Mouse (Mus musculus): ENCODE results near the gene Plcb2. TPM values are rescaled to one million over a fixed set of nuclear protein-coding genes. Genes with fewer than 3 reads are reported as not detected.

The Plcb2 gene
- polyA plus RNA-seq (2015; fragmentation: Nextera tagmentation; extraction: Ambion mirVana) = 0.47 and 0.55 TPM in 2 replicates

DNA sequence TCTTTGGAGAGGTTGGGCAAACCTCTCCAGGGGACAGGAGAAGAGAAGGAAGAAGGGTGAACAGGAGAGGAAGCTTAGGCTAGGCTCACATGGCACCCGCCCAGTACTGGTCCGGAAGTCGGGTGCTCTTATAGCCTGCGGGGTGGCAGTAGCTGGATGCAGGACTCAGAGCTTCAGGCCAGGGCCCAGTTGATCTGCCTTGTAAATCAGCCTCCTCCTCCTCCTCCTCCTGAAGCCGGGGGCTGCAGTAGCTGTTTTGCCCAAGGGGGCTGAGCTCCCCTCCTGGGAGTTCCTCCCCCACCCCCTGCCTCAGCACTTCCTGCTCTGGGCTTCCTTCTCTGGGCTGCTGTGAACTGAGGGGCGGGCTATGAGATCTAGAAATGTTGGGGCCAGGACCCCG lies at the start of gene Plcb2:
Gene Plcb2, minus strand, starts transcription at position 102 of the 400 bp plus-strand sequence.
- Histone ChIP-seq H3K4me2 (peak within 1 kb of the TSS; percentile 10; the same call in 1 of the 2 replicates), H3K4me3 (no peak within 1 kb of the TSS), H3K27ac (no peak within 1 kb of the TSS), H3K9ac (no peak within 1 kb of the TSS), H3K27me3 (peaks cover 36% of the 10 kb centered on the region), H3K36me3 (no peaks in the 10 kb centered on the region), H3K4me1 (peaks cover 28% of the 10 kb centered on the region), H3K9me3 (no peaks in the 10 kb centered on the region)
- ATAC-seq (ENCODE audit: insufficient number of reproducible peaks, insufficient read depth, low FRiP score, low TSS enrichment, low read depth) = no peak
- WGBS = 17% methylated on average over 7 of the region's 7 CpGs

DNA sequence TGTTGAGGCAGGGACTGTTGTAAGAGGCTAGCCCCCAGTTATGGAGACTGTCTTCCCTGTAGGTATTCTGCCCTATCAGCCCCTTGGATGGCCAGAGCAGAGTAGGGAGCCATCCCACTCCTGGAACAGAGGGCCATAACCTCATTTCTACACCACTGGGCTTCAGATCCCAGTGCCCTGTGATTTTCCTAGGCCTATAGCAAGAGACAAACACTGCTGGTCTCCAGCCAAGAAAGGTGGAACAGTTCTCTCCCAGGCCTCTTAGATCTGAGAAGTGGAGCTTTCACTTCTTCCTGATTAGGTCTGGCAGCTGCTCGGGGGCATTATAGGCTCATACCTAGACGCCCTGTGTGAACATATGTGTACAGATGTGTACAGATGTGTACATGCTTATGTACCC lies 48.1 kb upstream of the Plcb2 start:
- no peak overlapping the region for H3K27ac ChIP-seq

DNA sequence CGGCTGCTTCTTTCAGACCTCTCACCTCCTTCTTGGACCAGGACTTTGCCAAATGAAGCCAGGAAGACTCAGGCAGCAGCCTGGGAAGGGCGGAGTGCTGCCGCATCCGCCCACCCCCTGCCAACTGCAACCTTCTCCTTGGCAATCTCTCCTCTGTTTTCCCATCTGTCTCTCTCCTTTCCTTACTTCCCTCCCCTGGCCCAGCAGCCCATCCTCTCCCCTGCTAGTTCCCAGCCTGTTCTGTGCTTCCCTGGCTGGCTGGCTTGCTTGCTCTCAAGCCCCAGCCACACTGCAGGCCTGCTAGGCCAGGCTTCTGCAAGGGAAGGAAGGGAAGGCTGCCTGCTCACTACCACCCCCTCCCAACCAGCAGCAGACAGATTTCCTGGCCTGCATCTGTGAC lies 47.6 kb upstream of the Plcb2 start:
- WGBS = 77% methylated on average over 4 of the region's 4 CpGs

More for the DNA sequence above, 48.1 kb upstream of the Plcb2 start:
- 66% methylated on average over 2 of the region's 2 CpGs for WGBS
- peaks cover 18% of the 10 kb centered on the region for H3K4me1 ChIP-seq
- no peak overlapping the region for H3K4me2 ChIP-seq
- no peak overlapping the region for H3K9ac ChIP-seq
- H3K36me3 ChIP-seq = no peaks in the 10 kb centered on the region
- peaks cover 13% of the 10 kb centered on the region for H3K27me3 ChIP-seq
- no peak for ATAC-seq (ENCODE audit: insufficient number of reproducible peaks, insufficient read depth, low FRiP score, low TSS enrichment, low read depth)
- H3K9me3 ChIP-seq = no peaks in the 10 kb centered on the region
- H3K4me3 ChIP-seq = no peak overlapping the region

DNA sequence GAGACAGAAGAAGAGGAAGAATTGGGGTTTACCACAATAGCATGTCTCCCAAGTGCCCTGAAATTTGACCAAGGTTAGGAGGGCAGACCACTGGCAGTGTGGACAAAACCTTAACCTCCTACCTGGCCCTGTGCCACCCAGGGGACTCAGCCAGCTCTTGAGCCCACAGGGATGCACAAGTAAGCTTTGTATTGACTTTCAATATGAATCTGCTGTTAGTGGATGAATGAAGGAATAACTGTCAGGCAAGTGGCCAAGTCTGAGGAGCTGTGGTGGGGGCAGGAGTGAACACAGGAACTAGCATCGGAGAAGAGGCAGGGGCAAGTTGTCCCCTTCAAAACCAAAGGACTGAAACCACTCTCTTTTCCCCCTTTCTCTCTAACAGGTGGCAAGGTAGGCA lies 47.2 kb upstream of the Plcb2 start:
- Histone ChIP-seq H3K4me3 (no peak overlapping the region), H3K27ac (no peak overlapping the region), H3K9ac (no peak overlapping the region), H3K36me3 (no peaks in the 10 kb centered on the region), H3K4me1 (peaks cover 18% of the 10 kb centered on the region), H3K4me2 (no peak overlapping the region), H3K27me3 (peaks cover 6% of the 10 kb centered on the region), H3K9me3 (no peaks in the 10 kb centered on the region)
- WGBS = 56% methylated on average over 1 of the region's 1 CpGs
- ATAC-seq (ENCODE audit: insufficient number of reproducible peaks, insufficient read depth, low FRiP score, low TSS enrichment, low read depth) = no peak

More for the DNA sequence above, 47.6 kb upstream of the Plcb2 start:
- peaks cover 10% of the 10 kb centered on the region for H3K27me3 ChIP-seq
- no peak overlapping the region for H3K4me3 ChIP-seq
- H3K4me2 ChIP-seq = no peak overlapping the region
- ATAC-seq (ENCODE audit: insufficient number of reproducible peaks, insufficient read depth, low FRiP score, low TSS enrichment, low read depth) = no peak
- H3K9me3 ChIP-seq = no peaks in the 10 kb centered on the region
- no peaks in the 10 kb centered on the region for H3K36me3 ChIP-seq
- no peak overlapping the region for H3K27ac ChIP-seq
- peaks cover 18% of the 10 kb centered on the region for H3K4me1 ChIP-seq
- H3K9ac ChIP-seq = no peak overlapping the region

DNA sequence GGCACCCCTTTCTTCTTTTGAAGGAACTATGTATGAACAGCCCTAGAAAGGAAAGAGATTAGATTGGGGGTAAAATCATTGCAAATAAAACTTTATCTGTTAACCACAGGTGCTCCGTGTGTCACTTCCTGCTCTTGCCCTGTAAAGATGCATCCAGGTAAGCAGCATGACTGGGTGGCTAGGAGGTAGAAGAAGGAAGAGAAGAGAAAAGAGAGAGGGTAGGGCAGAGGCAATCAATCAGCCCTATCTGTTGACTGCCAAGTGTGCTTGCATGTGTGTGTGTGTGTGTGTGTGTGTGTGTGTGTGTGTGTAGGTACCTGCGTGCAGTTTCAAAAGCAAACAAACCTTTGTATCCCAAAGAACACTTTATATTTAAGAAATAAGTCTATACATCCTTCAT lies 46.3 kb upstream of the Plcb2 start:
- no peak for ATAC-seq (ENCODE audit: insufficient number of reproducible peaks, insufficient read depth, low FRiP score, low TSS enrichment, low read depth)
- Histone ChIP-seq H3K27me3 (no peaks in the 10 kb centered on the region; the same call in 1 of the 2 replicates), H3K4me3 (no peak overlapping the region), H3K4me1 (peaks cover 11% of the 10 kb centered on the region), H3K36me3 (no peaks in the 10 kb centered on the region), H3K27ac (no peak overlapping the region), H3K9me3 (no peaks in the 10 kb centered on the region), H3K4me2 (no peak overlapping the region), H3K9ac (no peak overlapping the region)
- WGBS = 72% methylated on average over 2 of the region's 2 CpGs

DNA sequence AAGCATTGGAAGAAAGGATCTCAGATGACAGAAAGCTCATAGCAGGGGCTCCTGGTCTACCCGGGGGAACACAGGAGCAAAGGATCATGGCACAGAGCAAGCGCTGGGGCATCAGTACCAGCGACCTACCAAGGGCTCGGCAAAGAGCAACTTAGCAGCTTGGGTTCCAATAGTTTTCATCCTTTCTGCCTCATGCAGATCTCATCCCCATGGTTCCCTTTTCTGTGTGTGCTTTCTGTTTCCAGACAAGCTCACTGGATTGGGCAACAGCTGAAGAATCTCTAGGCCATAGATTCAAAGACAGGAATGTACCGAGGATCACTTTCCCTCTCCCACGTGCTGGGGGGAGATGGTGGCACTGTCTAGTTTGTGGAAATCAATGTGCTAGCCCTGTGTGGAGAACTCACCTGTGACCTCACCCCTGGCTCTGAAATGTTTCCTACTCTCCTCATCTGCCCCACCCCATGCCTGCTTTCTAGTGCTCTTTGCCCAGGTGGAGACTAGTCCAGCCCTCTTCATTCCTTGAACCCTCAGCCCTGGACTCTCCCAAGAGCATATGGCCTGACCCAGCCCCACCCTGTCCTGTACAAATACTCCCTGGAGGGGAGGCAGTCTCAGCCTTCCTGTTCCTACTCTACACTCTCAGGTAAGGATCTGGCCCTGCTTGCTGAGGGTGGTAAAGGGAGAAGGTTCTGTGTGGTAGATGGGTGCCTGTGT lies 44.1 kb upstream of the Plcb2 start, which contains the start of gene Phgr1:
Gene Phgr1, plus strand, starts transcription at position 612 of the 717 bp plus-strand sequence.
- peaks cover 5% of the 10 kb centered on the region; the same call in 1 of the 2 replicates for H3K4me1 ChIP-seq
- WGBS = 74% methylated on average over 6 of the region's 6 CpGs
- no peak within 1 kb of the TSS for H3K4me3 ChIP-seq
- no peak within 1 kb of the TSS for H3K27ac ChIP-seq
- no peaks in the 10 kb centered on the region; the same call in 1 of the 2 replicates for H3K27me3 ChIP-seq
- ATAC-seq (ENCODE audit: insufficient number of reproducible peaks, insufficient read depth, low FRiP score, low TSS enrichment, low read depth) = no peak
- no peak within 1 kb of the TSS for H3K9ac ChIP-seq
- no peaks in the 10 kb centered on the region for H3K9me3 ChIP-seq
- H3K36me3 ChIP-seq = no peaks in the 10 kb centered on the region
- no peak within 1 kb of the TSS for H3K4me2 ChIP-seq

DNA sequence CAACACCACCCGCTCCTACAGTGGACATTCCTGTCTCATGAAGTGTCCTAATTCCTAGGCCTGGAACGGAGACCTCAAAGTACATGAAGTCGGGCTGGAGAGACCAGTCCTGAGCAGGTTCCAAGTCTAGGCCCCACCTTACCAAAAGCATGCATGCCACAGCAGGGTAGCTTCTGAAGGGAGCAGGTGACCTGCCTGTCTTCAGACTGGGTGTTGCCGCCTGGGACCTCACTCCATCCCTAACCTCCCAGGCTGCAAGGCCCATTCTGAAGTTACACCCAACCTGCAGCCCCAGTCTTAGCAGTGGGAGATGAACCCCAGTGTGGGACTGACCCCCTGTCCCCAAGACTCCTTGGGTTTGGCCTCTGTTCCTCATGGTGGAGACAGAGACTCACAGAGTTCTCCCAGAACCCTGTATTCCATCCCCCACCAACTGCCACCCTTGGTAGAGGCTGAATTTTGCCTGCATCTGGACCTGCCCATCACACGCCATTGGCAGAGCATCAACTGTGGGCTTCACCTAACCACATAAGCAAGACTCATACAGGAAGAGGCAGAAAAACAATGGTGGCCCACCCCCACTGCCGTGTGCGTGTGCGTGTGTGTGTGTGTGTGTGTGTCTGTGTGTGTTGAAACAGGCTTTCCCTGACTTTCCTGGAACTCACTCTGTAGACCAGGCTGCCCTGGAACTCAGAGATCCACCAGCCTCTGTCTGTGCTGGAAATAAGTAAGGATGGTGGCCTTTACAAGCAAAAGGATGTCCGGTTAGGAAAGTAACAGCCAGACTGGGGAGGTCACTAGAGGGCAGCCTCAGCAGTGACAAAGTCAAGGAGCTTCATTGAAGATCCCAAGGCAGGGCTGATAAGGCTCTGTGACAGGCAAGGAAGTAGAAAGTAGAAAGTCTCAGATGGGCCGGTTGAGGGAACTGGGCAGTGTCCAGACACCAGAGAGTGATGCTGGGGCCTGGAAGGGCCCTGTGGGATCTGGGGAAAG lies 38.1 kb upstream of the Plcb2 start:
- no peaks in the 10 kb centered on the region for H3K27me3 ChIP-seq
- peaks cover 28% of the 10 kb centered on the region for H3K4me1 ChIP-seq
- WGBS = 76% methylated on average over 10 of the region's 10 CpGs
- no peak overlapping the region for H3K4me2 ChIP-seq
- H3K27ac ChIP-seq = no peak overlapping the region
- H3K9ac ChIP-seq = no peak overlapping the region
- ATAC-seq (ENCODE audit: insufficient number of reproducible peaks, insufficient read depth, low FRiP score, low TSS enrichment, low read depth) = no peak
- H3K4me3 ChIP-seq = no peak overlapping the region
- H3K36me3 ChIP-seq = no peaks in the 10 kb centered on the region
- H3K9me3 ChIP-seq = no peaks in the 10 kb centered on the region

DNA sequence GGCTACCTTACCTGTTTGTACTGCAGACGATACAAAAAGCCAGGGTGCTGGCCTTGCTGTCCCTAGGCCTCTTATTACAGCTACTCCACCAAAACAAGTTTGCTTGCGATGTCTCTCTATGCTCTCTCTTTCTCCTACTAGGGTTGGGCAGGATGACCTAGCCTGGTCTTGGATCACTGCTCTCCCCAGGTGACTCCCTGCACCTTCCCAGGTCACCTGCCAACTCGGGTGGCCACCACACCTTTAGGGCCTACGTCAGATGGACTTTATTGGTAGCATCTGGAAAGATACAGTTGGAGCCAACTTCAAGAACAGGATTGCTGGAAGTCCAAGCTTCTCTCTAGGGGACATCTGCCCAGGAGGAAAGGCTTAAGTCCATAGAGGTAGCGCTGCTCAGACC lies 36.6 kb upstream of the Plcb2 start:
- Histone ChIP-seq H3K9ac (no peak overlapping the region), H3K9me3 (no peaks in the 10 kb centered on the region), H3K27ac (no peak overlapping the region), H3K4me3 (no peak overlapping the region), H3K36me3 (no peaks in the 10 kb centered on the region), H3K4me1 (peaks cover 36% of the 10 kb centered on the region), H3K4me2 (no peak overlapping the region), H3K27me3 (0 out of 2 replicates have a peak, but pooled peaks cover 6% of the 10 kb centered on the region)
- ATAC-seq (ENCODE audit: insufficient number of reproducible peaks, insufficient read depth, low FRiP score, low TSS enrichment, low read depth) = no peak
- 78% methylated on average over 5 of the region's 5 CpGs for WGBS

DNA sequence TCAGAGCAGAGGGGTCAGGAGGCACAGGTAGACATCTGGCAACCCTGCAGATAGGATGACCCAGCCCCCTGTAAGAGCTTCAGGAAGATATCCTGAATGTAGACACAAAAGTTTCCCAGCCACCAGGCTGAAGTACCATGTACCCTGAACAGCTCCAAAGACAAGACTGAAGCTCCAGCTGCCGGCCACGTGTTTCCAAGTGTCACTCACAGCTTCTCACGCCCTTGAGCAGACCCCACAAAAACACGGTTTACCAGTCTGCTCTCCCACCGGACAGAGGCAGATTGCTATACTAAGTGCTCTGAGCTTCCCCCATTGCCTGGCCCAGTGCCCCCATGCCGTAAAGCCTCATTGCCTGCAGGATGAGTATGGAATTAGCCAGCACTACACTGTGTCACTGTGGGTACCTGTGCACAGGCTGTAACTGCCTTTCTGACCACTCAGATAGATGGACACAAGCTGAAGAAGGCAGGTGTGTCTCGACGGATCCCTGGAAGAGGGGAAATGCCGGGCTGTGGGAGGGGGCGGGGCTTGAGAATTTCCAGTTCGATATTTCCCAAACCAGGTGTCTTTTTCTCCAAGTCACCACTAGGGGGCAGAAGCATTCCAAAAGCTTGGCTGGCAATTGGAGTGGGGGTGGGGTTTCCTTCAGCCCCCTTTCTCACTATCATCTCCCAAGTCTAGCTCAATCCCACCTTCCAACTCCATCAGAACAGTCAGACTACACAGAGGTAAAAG lies 36.0 kb upstream of the Plcb2 start:
- peaks cover 10% of the 10 kb centered on the region; the same call in 1 of the 2 replicates for H3K27me3 ChIP-seq
- WGBS = 16% methylated on average over 11 of the region's 11 CpGs
- H3K36me3 ChIP-seq = no peaks in the 10 kb centered on the region
- no peaks in the 10 kb centered on the region for H3K9me3 ChIP-seq
- H3K4me1 ChIP-seq = peaks cover 42% of the 10 kb centered on the region
- H3K9ac ChIP-seq = no peak overlapping the region
- no peak for ATAC-seq (ENCODE audit: insufficient number of reproducible peaks, insufficient read depth, low FRiP score, low TSS enrichment, low read depth)
- no peak overlapping the region for H3K27ac ChIP-seq
- no peak overlapping the region; the same call in 1 of the 2 replicates for H3K4me2 ChIP-seq
- H3K4me3 ChIP-seq = no peak overlapping the region

DNA sequence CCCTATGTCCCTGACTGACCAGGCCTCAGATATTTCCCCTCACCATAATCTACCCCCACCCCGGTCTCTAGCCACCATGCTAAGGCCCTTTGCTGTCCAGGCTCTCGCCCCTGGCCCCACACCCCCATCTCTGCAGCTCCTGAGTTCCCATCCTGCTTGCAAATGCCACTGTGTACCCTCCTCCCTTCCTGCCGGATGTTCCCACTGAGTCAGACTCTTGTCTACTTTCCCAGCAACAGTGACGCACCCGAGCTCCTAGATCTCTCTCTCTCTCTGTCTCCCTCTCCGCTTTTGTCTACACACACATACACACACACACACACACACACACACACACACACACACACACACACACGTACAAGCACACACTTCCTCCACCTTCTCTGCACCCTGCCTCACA lies 35.2 kb upstream of the Plcb2 start:
- H3K27me3 ChIP-seq = peaks cover 10% of the 10 kb centered on the region; the same call in 1 of the 2 replicates
- peak overlapping the region; percentile 92; the same call in 1 of the 2 replicates for H3K27ac ChIP-seq

DNA sequence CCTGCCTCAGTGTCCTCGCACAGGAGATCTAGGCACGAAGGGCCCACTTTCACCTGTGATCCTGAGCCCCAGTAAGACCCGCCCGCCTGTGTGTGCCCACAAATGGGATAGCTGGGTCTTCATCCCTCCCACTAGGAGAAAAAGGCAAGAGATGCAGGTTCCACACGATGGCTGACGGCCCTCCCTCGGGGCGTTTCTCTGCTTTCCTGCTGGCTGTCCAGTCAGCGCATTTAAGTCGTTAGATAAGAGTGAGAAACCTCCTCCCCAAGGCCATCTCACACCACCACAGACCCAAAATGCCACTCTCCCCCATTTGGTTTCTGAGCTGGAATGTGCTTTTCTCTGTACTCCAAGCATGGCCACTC lies 34.5 kb upstream of the Plcb2 start:
- Histone ChIP-seq H3K4me3 (peak overlapping the region; percentile 29), H3K4me1 (peaks cover 43% of the 10 kb centered on the region), H3K36me3 (no peaks in the 10 kb centered on the region), H3K9ac (peak overlapping the region; percentile 63; the same call in 1 of the 2 replicates), H3K27ac (peak overlapping the region; percentile 92), H3K9me3 (no peaks in the 10 kb centered on the region), H3K4me2 (peak overlapping the region; percentile 60), H3K27me3 (peaks cover 10% of the 10 kb centered on the region; the same call in 1 of the 2 replicates)
- no peak for ATAC-seq (ENCODE audit: insufficient number of reproducible peaks, insufficient read depth, low FRiP score, low TSS enrichment, low read depth)
- 10% methylated on average over 10 of the region's 10 CpGs for WGBS

More for the DNA sequence above, 35.2 kb upstream of the Plcb2 start:
- H3K4me2 ChIP-seq = no peak overlapping the region
- WGBS = 66% methylated on average over 7 of the region's 7 CpGs
- no peak for ATAC-seq (ENCODE audit: insufficient number of reproducible peaks, insufficient read depth, low FRiP score, low TSS enrichment, low read depth)
- H3K9ac ChIP-seq = no peak overlapping the region
- no peaks in the 10 kb centered on the region for H3K36me3 ChIP-seq
- H3K4me1 ChIP-seq = peaks cover 43% of the 10 kb centered on the region
- no peak overlapping the region for H3K4me3 ChIP-seq
- H3K9me3 ChIP-seq = no peaks in the 10 kb centered on the region
